Mouse (Mus musculus) 416B (cell line): ENCODE data around the gene Hist1h2bh.
"Not testable (repeated sequence)": the region's sequence is repeated elsewhere in the genome, so short reads cannot be mapped to it uniquely, and the experiment has no call there.

ENCODE experiments used
- DNase-seq: peaks from one replicate; pipeline ENCODE4 v3.0.0; 2011; ENCODE audit warnings: low read depth

Gene Hist1h2bh

GRCm38 (mm10) chr13:23551931-23552914 lies 9.0 kb upstream of the Hist1h2bh start:
- DNase-seq = peak; percentile 71

GRCm38 (mm10) chr13:23551146-23551834 lies 8.1 kb upstream of the Hist1h2bh start, which contains the start of gene Hist1h4f:
Gene Hist1h4f (minus strand): TSS chr13:23551648.
- DNase-seq = peak; percentile 99

GRCm38 (mm10) chr13:23550761-23551145 lies 7.6 kb upstream of the Hist1h2bh start:
- DNase-seq = peak; percentile 89

GRCm38 (mm10) chr13:23546694-23547093 lies 3.5 kb upstream of the Hist1h2bh start:
- no peak for DNase-seq

GRCm38 (mm10) chr13:23544787-23545120 lies 1.6 kb upstream of the Hist1h2bh start:
- peak; percentile 67 for DNase-seq

GRCm38 (mm10) chr13:23543965-23544786 lies 984 bp upstream of the Hist1h2bh start, which contains the start of gene Hist1h3f:
Gene Hist1h3f (plus strand): TSS chr13:23544052.
- peak; percentile 100 for DNase-seq

GRCm38 (mm10) chr13:23542225-23542980 lies 789 bp downstream of the Hist1h2bh start:
- peak; percentile 89 for DNase-seq

GRCm38 (mm10) chr13:23541497-23541896 lies 1.7 kb downstream of the Hist1h2bh start:
- no peak for DNase-seq

- DNase-seq = not testable (repeated sequence)
Observed at GRCm38 (mm10) chr13:23539821-23540220, 3.4 kb downstream of the Hist1h2bh start.

- DNase-seq = no peak
Observed at GRCm38 (mm10) chr13:23538249-23538648, 4.9 kb downstream of the Hist1h2bh start.

GRCm38 (mm10) chr13:23537006-23537710 lies 6.0 kb downstream of the Hist1h2bh start:
- peak; percentile 72 for DNase-seq

GRCm38 (mm10) chr13:23536076-23536822 lies 6.9 kb downstream of the Hist1h2bh start:
- peak; percentile 88 for DNase-seq

GRCm38 (mm10) chr13:23535137-23536075 lies 7.8 kb downstream of the Hist1h2bh start, which contains the start of gene Hist1h3g:
Gene Hist1h3g (plus strand): TSS chr13:23535422.
- peak; percentile 100 for DNase-seq

GRCm38 (mm10) chr13:23534368-23535131 lies 8.6 kb downstream of the Hist1h2bh start:
- no peak for DNase-seq

- DNase-seq = peak; percentile 98
Observed at GRCm38 (mm10) chr13:23533560-23534367, 9.4 kb downstream of the Hist1h2bh start, which contains the start of gene Hist1h2af. Gene Hist1h2af (plus strand): TSS chr13:23533906.

GRCm38 (mm10) chr13:23532262-23533075 lies 10.7 kb downstream of the Hist1h2bh start:
- peak; percentile 76 for DNase-seq
